Mouse (Mus musculus) small intestine, adult 2 months (tissue): Measurements from ENCODE around the gene Fxyd7.

Experiments used
- CTCF ChIP-seq: fragments of 200-500 bp; IDR thresholded peaks from 2 replicates; pipeline ENCODE4 v1.5.1; 2012; ENCODE audit warnings: low read depth, mild to moderate bottlenecking, control low read depth, inconsistent platforms, low read length, moderate library complexity, mixed read lengths; ENCODE audit not compliant: insufficient replicate concordance, insufficient read length; ENCODE audit errors: extremely low read depth
- POLR2A ChIP-seq: fragments of 200-500 bp; IDR thresholded peaks from 2 replicates; pipeline ENCODE4 v1.6.1; 2012; ENCODE audit warnings: low read depth, mild to moderate bottlenecking, control low read depth, inconsistent platforms, low read length, moderate library complexity

GRCm38 (mm10) chr7:31072326-31072725 lies 21.1 kb upstream of the Fxyd7 start:
- no peak for TF ChIP-seq CTCF
- no peak for TF ChIP-seq POLR2A
